Mouse (Mus musculus) heart, embryonic 15.5 days (tissue): Measurements from ENCODE around the gene Tmem252. TPM values are rescaled to one million over a fixed set of nuclear protein-coding genes. Genes with fewer than 3 reads are reported as not detected.

Experiments used
- polyA plus RNA-seq: library from polyadenylated mRNA; unstranded; fragments of >200 nt; fragmentation: Nextera tagmentation; extraction: Ambion mirVana; gene quantifications from 2 replicates; pipeline ENCODE4 v1.2.1, GENCODE M21; 2015

Gene Tmem252
- polyA plus RNA-seq, 1 experiment from 2014 or later: 4.0 TPM

Other genes with a start within 250 kb of the Tmem252 start
- 43.2 and 45.5 TPM in 2 replicates for gene Fam122a, start 196.7 kb upstream of the Tmem252 start, polyA plus RNA-seq
- gene Pip5k1b, start 118.1 kb upstream of the Tmem252 start, polyA plus RNA-seq: 7.5 and 9.3 TPM in 2 replicates
- gene Pgm5, start 187.8 kb downstream of the Tmem252 start, polyA plus RNA-seq: 6.1 and 7.6 TPM in 2 replicates
- 605 and 775 TPM in 2 replicates for gene Gm10053, start 201.7 kb downstream of the Tmem252 start, polyA plus RNA-seq
- gene Foxd4, start 227.2 kb downstream of the Tmem252 start, polyA plus RNA-seq: not detected in 2 replicates